Mouse (Mus musculus): Measurements from ENCODE around the gene Slc31a2. TPM values are rescaled to one million over a fixed set of nuclear protein-coding genes. Genes with fewer than 3 reads are reported as not detected.
A peak's percentile ranks its signal among the peaks of the same experiment; 100 is the strongest.
"Not testable (repeated sequence)": the region's sequence is repeated elsewhere in the genome, so short reads cannot be mapped to it uniquely, and the experiment has no call there.

Slc31a2 gene
- polyA plus RNA-seq, 1 experiment: 33.0 TPM

DNA sequence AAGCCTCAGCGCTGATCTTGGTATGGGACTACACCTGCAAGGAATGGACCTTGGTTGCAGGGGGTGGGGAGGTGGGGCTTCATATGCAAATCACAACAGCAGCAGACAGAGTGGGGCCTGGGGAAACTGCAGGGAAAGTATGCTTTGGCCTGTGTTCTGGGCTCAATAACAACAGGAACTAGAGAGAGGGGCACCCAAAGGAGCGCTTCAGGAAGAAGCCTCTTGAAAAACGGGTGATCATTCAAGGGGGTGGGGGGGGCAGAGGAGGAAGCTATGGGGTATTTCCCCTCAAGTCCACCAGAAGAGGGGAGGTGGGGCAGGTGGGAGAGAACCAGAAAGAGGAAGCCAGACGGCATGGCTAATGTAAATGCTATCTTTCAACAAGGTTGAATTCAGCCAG is 14.0 kb upstream of the Slc31a2 start:
- no peaks in the 10 kb centered on the region for H3K4me1 ChIP-seq (ENCODE audit: control insufficient read depth, insufficient read depth, low read length)
- H3K27me3 ChIP-seq (replicated peaks; ENCODE audit: control insufficient read depth, insufficient read depth, low read length): no peaks in the 10 kb centered on the region
- DNase-seq: no peak
- H3K4me3 ChIP-seq (ENCODE audit: insufficient read depth, low read depth, low read length): no peak overlapping the region
- 53% methylated on average over 4 of the region's 4 CpGs for WGBS
- TF ChIP-seq CTCF (conservative IDR thresholded peaks at IDR 0.05; ENCODE audit: insufficient read depth, insufficient read length, low read depth, low read length) (no peak), POLR2A (IDR thresholded peaks at IDR 0.05; ENCODE audit: low read depth, low read length) (no peak)
- H3K27ac ChIP-seq (ENCODE audit: insufficient read depth, low read depth, low read length): no peak overlapping the region
- H3K36me3 ChIP-seq (ENCODE audit: control insufficient read depth, insufficient read depth, low read length): no peaks in the 10 kb centered on the region

DNA sequence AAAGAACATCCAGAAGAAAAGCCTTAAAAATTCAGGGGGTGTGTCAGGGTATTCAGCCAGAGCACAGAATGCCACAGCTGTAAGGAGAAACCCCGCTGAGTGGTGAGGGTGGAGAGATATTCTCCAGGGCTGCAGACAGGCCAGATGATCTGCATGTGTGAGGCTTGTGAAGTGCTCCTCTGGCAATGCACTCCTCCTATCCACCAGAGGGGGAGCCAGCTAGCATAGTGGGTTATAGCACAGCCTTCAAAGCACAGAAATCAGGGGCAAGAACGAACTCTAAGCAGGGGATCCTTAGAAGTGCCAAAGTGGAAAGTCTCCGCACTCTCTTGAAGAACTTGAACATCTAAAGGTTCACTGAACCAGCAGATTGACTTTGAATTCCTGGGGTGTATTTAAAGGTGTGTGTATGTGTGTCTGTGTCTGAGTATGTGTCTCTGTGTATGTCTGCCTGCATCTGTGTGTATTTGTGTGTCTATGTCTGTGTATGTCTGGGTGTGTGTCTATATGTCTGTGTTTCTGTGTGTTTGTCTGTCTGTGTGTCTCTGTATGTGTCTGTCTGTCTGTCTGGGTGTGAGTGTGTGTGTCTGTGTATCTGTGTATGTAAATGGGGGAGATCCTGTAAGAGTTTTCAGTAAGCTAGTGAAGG is 11.3 kb upstream of the Slc31a2 start:
- TF ChIP-seq CTCF (conservative IDR thresholded peaks at IDR 0.05; ENCODE audit: insufficient read depth, insufficient read length, low read depth, low read length): peak; percentile 33
- no peak for TF ChIP-seq POLR2A (IDR thresholded peaks at IDR 0.05; ENCODE audit: low read depth, low read length)
- DNase-seq: no peak
- Histone ChIP-seq H3K27ac (ENCODE audit: insufficient read depth, low read depth, low read length) (no peak overlapping the region), H3K36me3 (ENCODE audit: control insufficient read depth, insufficient read depth, low read length) (no peaks in the 10 kb centered on the region), H3K27me3 (replicated peaks; ENCODE audit: control insufficient read depth, insufficient read depth, low read length) (no peaks in the 10 kb centered on the region), H3K4me1 (ENCODE audit: control insufficient read depth, insufficient read depth, low read length) (no peaks in the 10 kb centered on the region), H3K4me3 (ENCODE audit: insufficient read depth, low read depth, low read length) (no peak overlapping the region)
- 50% methylated on average over 3 of the region's 3 CpGs for WGBS

DNA sequence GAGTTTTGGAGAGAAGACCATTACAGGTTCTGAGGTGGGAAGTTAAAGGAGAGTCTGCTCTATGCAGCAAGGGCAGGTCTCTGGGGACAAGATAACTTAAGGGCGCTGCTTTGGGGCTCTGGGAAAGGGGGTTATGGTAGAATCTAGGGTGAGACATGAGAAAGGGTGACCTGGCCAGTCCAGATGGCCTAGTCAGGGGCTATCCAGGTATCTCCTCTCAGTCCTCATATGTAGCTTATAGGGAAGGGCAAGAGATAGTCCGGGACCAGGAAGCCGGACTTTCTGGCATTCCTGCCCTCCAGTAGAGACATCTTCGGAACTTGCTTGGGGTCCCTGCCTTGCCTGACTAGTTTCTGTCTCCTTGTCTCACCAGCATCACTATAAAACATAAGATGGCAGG is 10.6 kb upstream of the Slc31a2 start:
- no peak for TF ChIP-seq CTCF (conservative IDR thresholded peaks at IDR 0.05; ENCODE audit: insufficient read depth, insufficient read length, low read depth, low read length)
- no peak for TF ChIP-seq POLR2A (IDR thresholded peaks at IDR 0.05; ENCODE audit: low read depth, low read length)
- H3K4me3 ChIP-seq (ENCODE audit: insufficient read depth, low read depth, low read length): no peak overlapping the region
- H3K27ac ChIP-seq (ENCODE audit: insufficient read depth, low read depth, low read length): no peak overlapping the region
- no peak for DNase-seq
- WGBS: 89% methylated on average over 4 of the region's 4 CpGs
- no peaks in the 10 kb centered on the region for H3K36me3 ChIP-seq (ENCODE audit: control insufficient read depth, insufficient read depth, low read length)
- H3K4me1 ChIP-seq (ENCODE audit: control insufficient read depth, insufficient read depth, low read length): no peaks in the 10 kb centered on the region
- no peaks in the 10 kb centered on the region for H3K27me3 ChIP-seq (replicated peaks; ENCODE audit: control insufficient read depth, insufficient read depth, low read length)

DNA sequence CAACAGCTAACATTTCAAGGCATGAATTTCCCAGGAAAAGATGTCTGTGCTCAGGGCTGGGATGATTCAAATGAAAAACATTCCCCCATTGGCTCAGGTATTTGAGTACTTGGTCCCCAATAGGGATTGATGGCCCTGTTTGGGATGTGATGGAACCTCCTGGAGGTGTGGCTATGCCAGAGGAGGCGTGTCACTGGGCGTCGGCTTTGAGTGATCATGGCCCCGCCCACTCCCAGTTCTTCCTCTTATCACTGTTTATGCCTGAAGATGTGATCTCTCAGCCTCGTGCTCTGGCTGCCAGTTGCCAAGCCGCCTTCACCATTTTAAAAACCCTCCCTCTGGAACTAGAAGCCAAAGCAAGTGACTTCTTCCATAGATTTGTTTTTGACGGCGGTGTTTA is 7.8 kb upstream of the Slc31a2 start:
- H3K4me1 ChIP-seq (ENCODE audit: control insufficient read depth, insufficient read depth, low read length): no peaks in the 10 kb centered on the region
- H3K4me3 ChIP-seq (ENCODE audit: insufficient read depth, low read depth, low read length): no peak overlapping the region
- WGBS: 66% methylated on average over 8 of the region's 8 CpGs
- no peaks in the 10 kb centered on the region for H3K27me3 ChIP-seq (replicated peaks; ENCODE audit: control insufficient read depth, insufficient read depth, low read length)
- H3K36me3 ChIP-seq (ENCODE audit: control insufficient read depth, insufficient read depth, low read length): no peaks in the 10 kb centered on the region
- no peak for DNase-seq
- H3K27ac ChIP-seq (ENCODE audit: insufficient read depth, low read depth, low read length): no peak overlapping the region
- TF ChIP-seq POLR2A (IDR thresholded peaks at IDR 0.05; ENCODE audit: low read depth, low read length) (no peak), CTCF (conservative IDR thresholded peaks at IDR 0.05; ENCODE audit: insufficient read depth, insufficient read length, low read depth, low read length) (no peak)

DNA sequence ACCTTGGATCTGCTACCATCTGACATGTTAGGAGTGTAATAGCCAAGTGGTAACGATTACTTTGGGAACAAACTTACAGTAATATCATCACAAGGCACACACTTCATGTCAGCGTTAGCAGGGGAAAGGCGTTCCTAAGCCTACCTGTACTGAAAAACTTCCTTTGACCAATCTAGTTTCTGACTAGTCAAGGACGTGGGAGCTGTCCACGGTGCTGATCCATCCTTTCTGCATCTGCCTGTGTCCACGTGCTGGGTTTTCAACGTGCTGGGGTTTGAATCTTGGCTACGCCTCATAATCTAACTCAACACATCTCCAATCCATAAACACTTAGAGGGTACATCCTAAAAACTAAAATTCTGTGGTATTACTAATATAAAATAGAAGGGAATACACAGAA is 5.4 kb upstream of the Slc31a2 start:
- TF ChIP-seq CTCF (conservative IDR thresholded peaks at IDR 0.05; ENCODE audit: insufficient read depth, insufficient read length, low read depth, low read length): no peak
- no peak for TF ChIP-seq POLR2A (IDR thresholded peaks at IDR 0.05; ENCODE audit: low read depth, low read length)
- WGBS: 19% methylated on average over 8 of the region's 8 CpGs
- no peak overlapping the region for H3K27ac ChIP-seq (ENCODE audit: insufficient read depth, low read depth, low read length)

DNA sequence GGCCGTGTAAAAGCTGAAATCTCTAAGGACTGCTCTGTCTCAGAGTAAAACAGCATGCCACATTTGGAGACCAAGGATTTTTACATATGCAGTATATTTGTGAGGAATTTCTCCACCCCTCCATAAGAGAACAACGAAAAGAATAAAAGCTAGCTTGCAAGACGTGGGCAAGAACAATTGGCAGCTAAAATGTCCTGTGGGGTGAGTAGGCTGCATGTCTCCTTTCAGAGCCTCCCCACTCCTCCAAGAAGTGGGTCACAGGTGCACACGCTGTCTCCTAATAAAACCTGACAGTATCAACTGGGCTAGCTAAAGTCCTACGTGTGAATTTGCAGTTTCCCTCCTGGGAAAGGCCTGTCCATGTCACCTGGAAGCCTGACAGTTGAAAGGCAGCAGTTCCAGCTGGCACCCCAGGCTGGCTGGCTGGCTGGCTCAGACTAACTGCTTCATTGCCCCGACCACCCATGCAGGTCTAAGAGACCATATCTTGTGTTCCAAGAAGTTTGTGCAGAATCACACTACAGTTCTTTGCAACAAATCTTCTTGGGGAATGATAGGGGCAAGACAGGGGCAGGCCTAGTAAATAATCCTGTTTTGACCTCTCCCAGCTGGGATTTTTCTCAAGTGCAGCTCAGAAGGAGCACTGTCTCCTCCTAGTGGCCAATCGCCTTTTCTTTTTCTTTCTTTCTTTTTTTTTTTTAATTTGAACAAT is 927 bp downstream of the Slc31a2 start:
- Histone ChIP-seq H3K27me3 (replicated peaks; ENCODE audit: control insufficient read depth, insufficient read depth, low read length) (no peaks in the 10 kb centered on the region), H3K4me1 (ENCODE audit: control insufficient read depth, insufficient read depth, low read length) (no peaks in the 10 kb centered on the region), H3K27ac (ENCODE audit: insufficient read depth, low read depth, low read length) (no peak overlapping the region), H3K4me3 (ENCODE audit: insufficient read depth, low read depth, low read length) (no peak overlapping the region), H3K36me3 (ENCODE audit: control insufficient read depth, insufficient read depth, low read length) (no peaks in the 10 kb centered on the region)
- DNase-seq: peak; percentile 17
- TF ChIP-seq CTCF (conservative IDR thresholded peaks at IDR 0.05; ENCODE audit: insufficient read depth, insufficient read length, low read depth, low read length): peak; percentile 26; the same call in 1 of the 2 replicates
- TF ChIP-seq POLR2A (IDR thresholded peaks at IDR 0.05; ENCODE audit: low read depth, low read length): no peak
- 19% methylated on average over 7 of the region's 7 CpGs for WGBS

More for the DNA sequence above, 5.4 kb upstream of the Slc31a2 start:
- peak; percentile 34 for DNase-seq
- Histone ChIP-seq H3K4me1 (ENCODE audit: control insufficient read depth, insufficient read depth, low read length) (no peaks in the 10 kb centered on the region), H3K27me3 (replicated peaks; ENCODE audit: control insufficient read depth, insufficient read depth, low read length) (no peaks in the 10 kb centered on the region), H3K36me3 (ENCODE audit: control insufficient read depth, insufficient read depth, low read length) (no peaks in the 10 kb centered on the region), H3K4me3 (ENCODE audit: insufficient read depth, low read depth, low read length) (no peak overlapping the region)

DNA sequence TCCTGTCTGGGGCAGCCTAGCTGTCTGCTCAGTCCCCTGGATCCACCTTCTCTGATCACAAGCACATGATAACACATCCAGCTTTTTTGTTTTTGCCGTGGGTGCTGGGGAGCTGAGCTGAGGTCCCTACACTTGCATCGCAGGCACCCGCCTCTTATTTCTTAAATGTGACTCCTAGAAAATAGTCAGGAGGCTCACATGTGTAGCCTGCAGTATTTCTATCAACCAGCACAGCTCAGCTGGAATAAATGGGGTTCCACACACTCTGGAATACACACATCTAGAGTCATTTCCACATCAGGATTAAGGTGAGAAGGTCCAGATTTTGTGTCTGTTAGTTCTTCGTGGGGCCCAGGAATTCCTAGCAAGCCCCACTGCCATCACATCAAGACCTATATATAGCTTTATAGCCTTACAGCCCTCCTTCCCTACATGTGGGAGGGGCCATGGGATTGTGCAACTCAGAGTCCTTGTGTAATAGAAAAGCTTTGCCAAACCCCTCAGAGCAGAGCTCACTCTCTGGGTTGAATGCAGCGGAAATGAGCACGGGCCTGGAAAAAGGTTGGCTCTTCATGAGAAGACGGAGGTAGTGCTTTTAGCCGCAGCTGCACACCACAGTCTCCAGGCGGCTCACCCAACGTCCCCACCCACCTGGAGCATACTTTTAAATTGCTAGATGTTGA is 2.9 kb downstream of the Slc31a2 start:
- WGBS: 72% methylated on average over 10 of the region's 10 CpGs
- H3K4me1 ChIP-seq (ENCODE audit: control insufficient read depth, insufficient read depth, low read length): no peaks in the 10 kb centered on the region
- TF ChIP-seq POLR2A (IDR thresholded peaks at IDR 0.05; ENCODE audit: low read depth, low read length): no peak
- TF ChIP-seq CTCF (conservative IDR thresholded peaks at IDR 0.05; ENCODE audit: insufficient read depth, insufficient read length, low read depth, low read length): no peak
- H3K27me3 ChIP-seq (replicated peaks; ENCODE audit: control insufficient read depth, insufficient read depth, low read length): no peaks in the 10 kb centered on the region
- no peak overlapping the region for H3K4me3 ChIP-seq (ENCODE audit: insufficient read depth, low read depth, low read length)
- no peaks in the 10 kb centered on the region for H3K36me3 ChIP-seq (ENCODE audit: control insufficient read depth, insufficient read depth, low read length)
- H3K27ac ChIP-seq (ENCODE audit: insufficient read depth, low read depth, low read length): no peak overlapping the region
- DNase-seq: no peak

DNA sequence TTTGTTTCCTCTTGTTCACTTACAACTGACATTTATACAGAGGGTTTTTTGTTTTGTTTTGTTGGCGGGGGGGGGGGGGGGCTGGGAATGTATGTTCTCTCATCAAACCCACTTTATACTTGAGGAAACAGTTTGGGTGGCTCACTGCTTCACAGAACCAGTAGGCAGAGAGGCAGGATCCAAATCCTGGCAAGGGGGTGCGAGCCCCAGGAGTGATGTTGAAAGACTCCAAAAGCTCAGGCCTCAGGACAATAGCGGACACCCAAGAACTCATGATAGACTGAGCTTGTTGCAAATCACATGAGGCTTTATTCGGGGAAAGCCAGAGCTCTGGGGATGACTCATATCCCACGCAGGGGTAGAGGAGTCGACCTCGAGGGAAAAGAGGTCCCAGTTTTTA is 3.7 kb downstream of the Slc31a2 start:
- not testable (repeated sequence) for H3K4me1 ChIP-seq (ENCODE audit: control insufficient read depth, insufficient read depth, low read length); H3K27ac ChIP-seq (ENCODE audit: insufficient read depth, low read depth, low read length); DNase-seq; H3K4me3 ChIP-seq (ENCODE audit: insufficient read depth, low read depth, low read length); H3K27me3 ChIP-seq (replicated peaks; ENCODE audit: control insufficient read depth, insufficient read depth, low read length); H3K36me3 ChIP-seq (ENCODE audit: control insufficient read depth, insufficient read depth, low read length)
- 76% methylated on average over 7 of the region's 7 CpGs for WGBS
